Mouse (Mus musculus) neural tube, embryonic 11.5 days (tissue): Measurements from ENCODE around the gene Hnrnpm. TPM values are rescaled to one million over a fixed set of nuclear protein-coding genes. Genes with fewer than 3 reads are reported as not detected.
"Not testable (repeated sequence)": the region's sequence is repeated elsewhere in the genome, so short reads cannot be mapped to it uniquely, and the experiment has no call there.

ENCODE experiments used
- ATAC-seq: fragments of 200-750 bp; cut with Nextera tagmentation; 2 replicates; pipeline ENCODE4 v1.8.0; 2017; ENCODE audit warnings: moderate number of reproducible peaks, mild to moderate bottlenecking, moderate TSS enrichment, moderate library complexity; ENCODE audit not compliant: insufficient read depth, low FRiP score, low TSS enrichment
- DNase-seq: peaks from one replicate; pipeline ENCODE4 v3.0.0-alpha.2; 2015; ENCODE audit warnings: low spot score
- H3K27ac ChIP-seq: fragments of 300-500 bp; sonication (generic); 2 replicates; pipeline ENCODE4 v1.5.1; 2014; ENCODE audit warnings: low read depth, mild to moderate bottlenecking, low read length
- H3K27me3 ChIP-seq: fragments of 300-500 bp; sonication (generic); 2 replicates; pipeline ENCODE4 v1.6.1; 2014; ENCODE audit warnings: mild to moderate bottlenecking, low read length, mixed read lengths; ENCODE audit not compliant: control insufficient read depth, insufficient read depth
- H3K36me3 ChIP-seq: fragments of 300-500 bp; sonication (generic); 2 replicates; pipeline ENCODE4 v1.6.1; 2014; ENCODE audit warnings: mild to moderate bottlenecking, low read length, moderate library complexity, mixed read lengths; ENCODE audit not compliant: control insufficient read depth, insufficient read depth
- H3K4me1 ChIP-seq: fragments of 300-500 bp; sonication (generic); 2 replicates; pipeline ENCODE4 v1.6.1; 2014; ENCODE audit warnings: low read length, mixed read lengths; ENCODE audit not compliant: control insufficient read depth, insufficient read depth
- H3K4me2 ChIP-seq: fragments of 300-500 bp; sonication (generic); 2 replicates; pipeline ENCODE4 v1.6.1; 2014; ENCODE audit warnings: low read depth, mild to moderate bottlenecking, moderate library complexity
- H3K4me3 ChIP-seq: fragments of 300-500 bp; sonication (generic); 2 replicates; pipeline ENCODE4 v1.5.1; 2014; ENCODE audit warnings: low read depth, low read length
- H3K9ac ChIP-seq: fragments of 300-500 bp; sonication (generic); 2 replicates; pipeline ENCODE4 v1.6.1; 2014; ENCODE audit warnings: mild to moderate bottlenecking, low read length
- H3K9me3 ChIP-seq: fragments of 300-500 bp; sonication (generic); 2 replicates; pipeline ENCODE4 v1.6.1; 2016; ENCODE audit warnings: low read length; ENCODE audit not compliant: control insufficient read depth
- WGBS: fragments of 180-500 bp; shearing (Covaris S2); extraction: QIAGEN DNeasy Blood & Tissue Kit; methylation state at CpG from one replicate; pipeline ENCODE4 v1.1.7; 2014; 5-methylcytosine and 5-hydroxymethylcytosine counted together
- polyA plus RNA-seq: library from polyadenylated mRNA; unstranded; fragments of >200 nt; fragmentation: Nextera tagmentation; extraction: Ambion mirVana; gene quantifications from 2 replicates; pipeline ENCODE4 v1.2.1, GENCODE M21; 2014

Hnrnpm gene
- 554 and 558 TPM in 2 replicates for polyA plus RNA-seq

DNA sequence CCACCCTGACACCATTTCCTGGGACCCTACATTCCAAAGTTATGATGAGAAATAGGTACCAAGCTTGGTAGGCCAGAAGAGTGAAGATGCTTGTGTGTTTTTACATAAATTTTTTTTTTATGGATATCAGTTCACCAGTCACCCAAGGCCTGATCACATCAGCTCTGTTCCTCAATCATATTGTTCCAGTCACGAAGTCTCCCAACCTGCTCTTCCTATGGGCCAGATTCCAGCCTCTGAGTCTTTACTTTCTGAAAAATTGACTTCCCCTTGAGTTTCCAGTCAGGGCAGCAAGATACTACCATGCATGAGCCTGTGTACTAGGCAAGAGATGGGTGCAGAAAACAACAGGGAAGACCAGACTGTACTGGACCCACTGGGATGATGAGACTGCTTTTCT, at the start of gene Hnrnpm:
Gene Hnrnpm (minus strand): TSS at position 101 of the 400 bp plus-strand sequence.
- H3K4me2 ChIP-seq = peak within 1 kb of the TSS; percentile 47
- H3K4me3 ChIP-seq = peak within 1 kb of the TSS; percentile 88
- WGBS = 88% methylated on average over 1 of the region's 1 CpGs
- ATAC-seq (no peak), DNase-seq (no peak)
- H3K9me3 ChIP-seq = no peaks in the 10 kb centered on the region
- H3K4me1 ChIP-seq = peaks cover 26% of the 10 kb centered on the region
- no peaks in the 10 kb centered on the region for H3K27me3 ChIP-seq
- peak within 1 kb of the TSS; percentile 100 for H3K9ac ChIP-seq
- H3K27ac ChIP-seq = no peak within 1 kb of the TSS
- peaks cover 2% of the 10 kb centered on the region; the same call in 1 of the 2 replicates for H3K36me3 ChIP-seq

DNA sequence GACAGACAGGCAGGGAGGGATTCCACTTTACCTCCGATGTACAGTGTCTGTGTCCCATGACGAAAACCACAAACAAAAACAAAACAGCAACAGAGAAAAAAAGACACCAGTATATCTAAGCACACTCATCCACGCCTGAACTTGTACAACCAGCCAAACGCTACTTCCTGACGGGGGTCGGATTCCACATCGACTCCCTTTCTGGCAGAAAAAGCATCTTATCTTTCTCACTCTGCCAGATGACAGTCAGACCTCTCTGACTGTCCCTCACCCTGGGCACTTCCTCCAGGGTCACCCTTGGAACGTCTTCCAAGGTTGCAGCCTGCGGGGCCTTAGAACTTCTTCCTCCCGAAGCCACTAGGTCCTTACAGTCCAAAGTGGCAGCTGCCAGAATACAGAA, 46.9 kb upstream of the Hnrnpm start:
- not testable (repeated sequence) for H3K4me1 ChIP-seq, ATAC-seq, H3K27ac ChIP-seq, DNase-seq, H3K9me3 ChIP-seq, H3K36me3 ChIP-seq, H3K4me3 ChIP-seq, H3K4me2 ChIP-seq, H3K27me3 ChIP-seq, H3K9ac ChIP-seq
- 77% methylated on average over 10 of the region's 10 CpGs for WGBS

DNA sequence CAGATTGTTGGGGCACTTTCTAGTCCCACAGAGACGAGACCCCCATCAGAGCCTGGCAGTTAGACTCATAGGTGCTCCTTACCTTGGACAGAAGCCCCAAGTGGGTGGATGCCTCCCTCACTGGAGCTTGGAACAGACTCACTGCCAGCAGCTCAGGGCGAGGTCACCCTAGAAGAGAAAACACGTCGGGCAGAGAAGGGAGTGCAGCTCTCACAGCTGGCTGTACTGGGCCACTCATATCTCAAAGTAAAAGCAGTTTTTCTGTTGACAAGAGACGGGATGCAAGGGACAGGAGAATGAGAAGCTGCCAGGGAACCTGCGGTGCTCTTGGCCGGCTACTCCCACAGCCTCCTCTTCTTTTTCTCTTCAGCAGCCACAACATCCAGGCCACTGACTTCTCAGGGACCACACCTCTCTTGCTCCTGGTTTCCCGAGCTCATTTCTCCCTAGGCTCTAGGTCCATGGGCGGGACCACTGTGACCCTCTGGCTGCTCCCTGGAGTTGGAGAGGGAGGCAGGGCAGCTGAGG, 46.0 kb upstream of the Hnrnpm start:
- H3K4me1 ChIP-seq, DNase-seq, H3K27ac ChIP-seq, H3K36me3 ChIP-seq, H3K27me3 ChIP-seq, H3K4me2 ChIP-seq, H3K4me3 ChIP-seq, H3K9ac ChIP-seq, H3K9me3 ChIP-seq, ATAC-seq: not testable (repeated sequence)
- WGBS = 78% methylated on average over 9 of the region's 9 CpGs

DNA sequence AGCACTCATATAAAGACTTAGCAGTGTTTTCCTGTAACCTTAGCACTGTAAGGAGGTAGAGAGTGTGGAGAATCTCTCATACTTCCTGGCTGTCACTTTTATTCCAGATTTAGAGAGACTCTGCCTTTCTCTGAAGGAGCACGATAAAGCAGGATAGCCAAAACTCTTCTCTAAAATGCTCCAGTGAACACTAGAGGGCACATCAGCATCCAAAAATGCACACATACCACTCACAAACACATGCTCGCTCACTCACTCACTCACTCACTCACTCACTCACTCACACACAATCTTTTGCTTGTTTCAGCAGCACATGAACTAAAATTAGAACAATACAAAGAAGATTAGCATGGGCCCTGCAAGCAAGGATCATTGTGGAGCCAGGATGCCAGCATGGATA, 42.6 kb upstream of the Hnrnpm start:
- Histone ChIP-seq H3K27me3 (no peaks in the 10 kb centered on the region), H3K9me3 (no peaks in the 10 kb centered on the region), H3K36me3 (no peaks in the 10 kb centered on the region), H3K4me3 (no peak overlapping the region), H3K4me2 (no peak overlapping the region), H3K9ac (no peak overlapping the region), H3K4me1 (no peaks in the 10 kb centered on the region), H3K27ac (no peak overlapping the region)
- WGBS = 78% methylated on average over 2 of the region's 2 CpGs
- DNase-seq = no peak
- no peak for ATAC-seq

DNA sequence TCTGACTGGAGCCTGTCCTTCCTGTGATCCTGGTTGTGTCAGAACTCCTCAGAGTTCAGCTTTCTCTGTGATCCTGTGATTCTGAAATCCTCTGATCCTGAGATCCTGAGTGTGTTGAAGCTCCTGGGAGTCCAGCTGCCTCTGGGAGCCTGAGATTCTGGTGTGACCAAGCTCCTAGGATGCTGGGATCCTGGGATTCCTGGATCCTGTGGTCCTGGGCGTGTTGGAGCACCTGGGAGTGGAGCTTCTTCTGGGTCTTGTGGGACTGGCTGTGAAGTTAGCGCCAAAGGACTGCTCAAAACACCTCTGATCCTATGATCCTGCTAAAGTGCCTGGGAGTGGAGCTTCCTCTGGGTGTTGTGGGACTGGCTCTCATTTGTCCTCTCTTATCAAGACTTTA, 41.7 kb upstream of the Hnrnpm start:
- Histone ChIP-seq H3K27me3 (no peaks in the 10 kb centered on the region), H3K4me1 (no peaks in the 10 kb centered on the region), H3K9ac (no peak overlapping the region), H3K9me3 (no peaks in the 10 kb centered on the region), H3K4me2 (no peak overlapping the region), H3K4me3 (no peak overlapping the region), H3K36me3 (no peaks in the 10 kb centered on the region), H3K27ac (no peak overlapping the region)
- 76% methylated on average over 2 of the region's 2 CpGs for WGBS
- no peak for DNase-seq
- no peak for ATAC-seq

DNA sequence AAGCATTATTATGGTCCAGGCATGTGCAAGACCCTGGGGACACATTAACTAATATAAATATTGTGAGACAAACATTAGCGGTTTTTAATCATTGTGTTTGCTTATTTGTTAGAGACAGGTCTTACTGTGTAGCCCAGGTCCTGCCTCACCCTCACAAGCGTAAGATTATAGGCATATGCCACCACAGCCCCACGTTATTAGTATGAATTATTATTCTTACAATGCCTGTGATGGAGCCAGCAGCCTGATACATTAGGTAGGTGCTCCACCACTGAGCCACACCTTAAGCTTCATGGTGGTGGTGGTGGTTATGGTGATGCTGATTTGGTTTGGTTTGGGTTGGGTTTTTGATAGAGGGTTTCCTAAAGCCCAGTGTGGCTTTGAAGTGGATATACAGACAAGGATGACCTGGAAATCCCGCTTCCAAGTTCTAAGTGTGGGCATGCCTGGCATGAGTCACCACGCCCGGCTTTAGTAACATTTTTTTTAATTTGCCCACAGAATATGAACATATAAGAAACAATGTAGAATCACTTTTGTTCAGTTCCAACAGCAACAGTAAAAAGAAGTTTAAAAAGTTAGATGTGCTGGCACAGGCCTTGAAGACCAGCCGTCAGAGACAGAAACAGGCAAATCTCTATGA, 33.2 kb upstream of the Hnrnpm start:
- DNase-seq (no peak), ATAC-seq (no peak)
- Histone ChIP-seq H3K27me3 (no peaks in the 10 kb centered on the region), H3K4me3 (no peak overlapping the region), H3K4me2 (no peak overlapping the region), H3K4me1 (0 out of 2 replicates have a peak, but pooled peaks cover 4% of the 10 kb centered on the region), H3K27ac (no peak overlapping the region), H3K9me3 (no peaks in the 10 kb centered on the region), H3K9ac (no peak overlapping the region), H3K36me3 (no peaks in the 10 kb centered on the region)
- 95% methylated on average over 7 of the region's 7 CpGs for whole genome bisulfite sequencing

DNA sequence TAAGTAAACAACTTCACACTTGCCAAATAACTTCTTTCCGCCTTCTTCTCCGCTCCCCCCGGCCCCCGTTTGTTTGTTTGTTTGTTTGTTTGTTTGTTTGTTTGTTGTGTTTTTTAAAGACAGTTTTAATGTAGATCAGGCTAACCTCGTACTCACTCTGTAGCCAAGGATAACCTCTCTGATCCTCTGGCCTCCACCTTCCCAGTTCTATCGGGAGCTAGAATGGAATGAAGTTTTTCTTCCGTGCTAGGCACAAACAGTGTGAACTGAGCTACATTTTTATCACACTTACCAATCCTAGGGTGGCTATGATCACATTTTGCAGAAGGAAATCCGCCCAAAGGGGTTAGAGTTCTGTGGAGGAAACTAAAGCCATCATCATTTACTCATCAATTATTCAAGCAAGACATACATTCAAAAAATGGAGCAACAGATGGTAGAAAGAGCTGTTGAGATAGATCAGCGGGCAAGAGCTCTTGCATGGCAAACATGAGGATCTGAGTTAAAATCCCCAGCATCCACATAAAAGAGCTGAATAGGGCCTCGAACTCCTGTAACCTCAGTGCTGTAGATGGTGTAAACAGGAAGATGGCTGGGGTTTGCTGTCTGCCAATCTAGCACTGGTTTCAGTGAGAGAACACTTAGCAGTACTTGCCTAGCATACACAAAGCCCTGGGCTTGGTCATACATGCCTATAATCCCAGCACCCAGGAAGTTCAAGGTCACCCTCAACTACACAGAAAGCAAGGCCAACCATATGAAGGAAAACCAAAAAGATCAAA, 32.5 kb upstream of the Hnrnpm start:
- Histone ChIP-seq H3K9me3 (no peaks in the 10 kb centered on the region), H3K9ac (no peak overlapping the region), H3K4me2 (no peak overlapping the region), H3K36me3 (no peaks in the 10 kb centered on the region), H3K4me3 (peak overlapping the region; percentile 70; the same call in 1 of the 2 replicates), H3K27me3 (no peaks in the 10 kb centered on the region), H3K4me1 (0 out of 2 replicates have a peak, but pooled peaks cover 4% of the 10 kb centered on the region), H3K27ac (no peak overlapping the region)
- 51% methylated on average over 10 of the region's 10 CpGs for WGBS
- ATAC-seq (0 out of 2 replicates have a peak, but pooled peaks have one; percentile 17), DNase-seq (no peak)

DNA sequence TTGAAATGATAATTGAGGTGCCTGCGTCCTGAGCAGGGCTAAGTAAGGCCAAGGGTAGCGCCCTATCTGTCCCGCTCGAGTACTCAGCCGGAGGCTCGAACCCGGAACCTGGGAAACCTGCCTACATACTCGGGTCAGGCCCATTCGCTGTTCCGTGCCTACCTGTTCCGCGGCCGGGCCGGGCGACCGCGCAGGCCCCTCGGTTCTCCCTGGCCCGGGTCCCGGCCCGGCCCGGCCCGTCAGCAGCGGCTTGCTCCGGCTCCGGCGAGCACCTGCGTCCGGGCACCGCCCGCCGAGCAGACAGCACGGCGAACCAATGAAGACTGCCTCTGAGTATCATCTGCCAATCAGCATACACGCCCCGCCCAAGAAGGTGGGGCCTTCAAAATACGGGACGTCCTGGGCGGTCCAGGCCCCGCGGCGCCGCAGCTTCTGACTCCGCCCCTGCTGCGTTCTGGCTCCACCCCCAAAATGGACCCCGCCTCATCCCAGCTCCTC, 31.8 kb upstream of the Hnrnpm start, which contains the start of gene March2:
Gene March2 (minus strand): TSS at position 287 of the 498 bp plus-strand sequence.
- Histone ChIP-seq H3K4me3 (peak within 1 kb of the TSS; percentile 70), H3K36me3 (no peaks in the 10 kb centered on the region), H3K27me3 (no peaks in the 10 kb centered on the region), H3K27ac (no peak within 1 kb of the TSS), H3K4me2 (peak within 1 kb of the TSS; percentile 66), H3K9ac (peak within 1 kb of the TSS; percentile 67), H3K9me3 (no peaks in the 10 kb centered on the region), H3K4me1 (0 out of 2 replicates have a peak, but pooled peaks cover 4% of the 10 kb centered on the region)
- ATAC-seq = peak; percentile 100
- under 1% methylated on average over 38 of the region's 46 CpGs for WGBS
- DNase-seq = peak; percentile 97
